Mouse (Mus musculus) CH12.LX (cell line): ENCODE measurements around the gene Intu. TPM values are rescaled to one million over a fixed set of nuclear protein-coding genes. Genes with fewer than 3 reads are reported as not detected.

Source experiments
- DNase-seq: peaks from one replicate; pipeline ENCODE4 v3.0.0-alpha.2; 2013; ENCODE audit errors: extremely low read depth
- H3K27ac ChIP-seq: 2 replicates; pipeline ENCODE4 v1.5.1; 2012; ENCODE audit warnings: low read depth, mild to moderate bottlenecking, control low read depth, moderate library complexity; ENCODE audit not compliant: insufficient read depth
- H3K27me3 ChIP-seq: replicated peaks from 2 replicates; pipeline ENCODE3; 2012; ENCODE audit warnings: inconsistent platforms
- H3K36me3 ChIP-seq, 2 experiments: replicated peaks in 1 of 2; 2 replicates each; pipeline versions ENCODE3 to v1.6.1; 2012; ENCODE audit warnings: inconsistent platforms in 1 of 2, low read length in 1 of 2, mild to moderate bottlenecking in 1 of 2, mixed read lengths in 1 of 2, moderate library complexity in 1 of 2; ENCODE audit not compliant: control insufficient read depth in 1 of 2, insufficient read depth in 1 of 2
- H3K4me1 ChIP-seq, 2 experiments: 2 replicates each; pipeline ENCODE4 v1.6.1; 2012; ENCODE audit warnings: inconsistent platforms in 1 of 2, moderate library complexity in 1 of 2; ENCODE audit not compliant: insufficient read depth in 2 of 2, control insufficient read depth in 1 of 2
- H3K4me2 ChIP-seq: 2 replicates; pipeline ENCODE4 v1.6.1; 2012; ENCODE audit warnings: low read depth, mild to moderate bottlenecking, control low read depth; ENCODE audit not compliant: poor library complexity, insufficient read depth, severe bottlenecking
- H3K4me3 ChIP-seq, 3 experiments: fragments of 150-350 bp in 1 of 3; sonication (generic) in 1 of 3; replicated peaks in 1 of 3; 2 replicates each; pipeline versions ENCODE3 to v1.5.1; 2011 to 2012; ENCODE audit warnings: low read depth in 2 of 3, low read length in 2 of 3, mild to moderate bottlenecking in 2 of 3, moderate library complexity in 2 of 3, control low read depth in 1 of 3, improper control_type of control experiment in 1 of 3, inconsistent platforms in 1 of 3, mixed read lengths in 1 of 3; ENCODE audit not compliant: poor library complexity in 1 of 3
- H3K79me2 ChIP-seq: replicated peaks from 2 replicates; pipeline ENCODE4 v1.6.1; 2012; ENCODE audit warnings: mild to moderate bottlenecking, moderate library complexity; ENCODE audit not compliant: control insufficient read depth, poor library complexity, insufficient read depth, severe bottlenecking; ENCODE audit errors: extremely low read depth
- H3K9ac ChIP-seq: 2 replicates; pipeline ENCODE4 v1.6.1; 2012; ENCODE audit warnings: low read depth, mild to moderate bottlenecking, control low read depth, moderate library complexity; ENCODE audit not compliant: insufficient read depth
- H3K9me3 ChIP-seq: replicated peaks from 2 replicates; pipeline ENCODE3; 2012; ENCODE audit warnings: low read length, inconsistent platforms, mixed read lengths
- CHD2 ChIP-seq: IDR thresholded peaks from 2 replicates; pipeline ENCODE4 v1.6.1; 2011; ENCODE audit warnings: low read length, improper control_type of control experiment
- E2F4 ChIP-seq: IDR thresholded peaks from 2 replicates; pipeline ENCODE4 v1.6.1; 2011; ENCODE audit warnings: low read depth, low read length, improper control_type of control experiment; ENCODE audit not compliant: insufficient replicate concordance
- ELF1 ChIP-seq: IDR thresholded peaks from 2 replicates; pipeline ENCODE4 v1.6.1; 2014; ENCODE audit warnings: low read depth, mild to moderate bottlenecking, inconsistent platforms, low read length, improper control_type of control experiment
- JUND ChIP-seq: conservative IDR thresholded peaks from 2 replicates; pipeline ENCODE4 v1.6.1; 2011; ENCODE audit warnings: low read depth, low read length, improper control_type of control experiment
- MAFK ChIP-seq: IDR thresholded peaks from 2 replicates; pipeline ENCODE4 v1.6.1; 2011; ENCODE audit warnings: low read length, improper control_type of control experiment; ENCODE audit not compliant: insufficient replicate concordance
- MXI1 ChIP-seq: IDR thresholded peaks from 2 replicates; pipeline ENCODE4 v1.6.1; 2011; ENCODE audit warnings: mild to moderate bottlenecking, low read depth, low read length, improper control_type of control experiment
- POLR2A ChIP-seq: IDR thresholded peaks from 2 replicates; pipeline ENCODE4 v1.6.1; 2011; ENCODE audit warnings: low read depth, mild to moderate bottlenecking, improper control_type of control experiment, low read length
- SIN3A ChIP-seq: IDR thresholded peaks from 2 replicates; pipeline ENCODE4 v1.6.1; 2012; ENCODE audit warnings: low read length, improper control_type of control experiment, inconsistent platforms
- SMC3 ChIP-seq: IDR thresholded peaks from 2 replicates; pipeline ENCODE4 v1.6.1; 2011; ENCODE audit warnings: low read depth, low read length, improper control_type of control experiment
- TBP ChIP-seq: conservative IDR thresholded peaks from 2 replicates; pipeline ENCODE4 v1.6.1; 2011; ENCODE audit warnings: low read depth, low read length, improper control_type of control experiment
- TCF12 ChIP-seq: IDR thresholded peaks from 2 replicates; pipeline ENCODE4 v1.6.1; 2014; ENCODE audit warnings: low read depth, mild to moderate bottlenecking, inconsistent platforms, low read length, improper control_type of control experiment
- dilution Hi-C: fragments of 300-500 bp; cut with MboI; formaldehyde crosslinking; loops from 2 replicates; pipeline ENCODE4 v1.14.3; 2020; ENCODE audit warnings: low sequenced_read_pairs; ENCODE audit not compliant: extremely low pct_unique_long_range_greater_than_20kb, extremely low pct_ligation_motif_present
- in situ Hi-C: fragments of 300-500 bp; cut with MboI; formaldehyde crosslinking; loops from 3 replicates; pipeline ENCODE4 v1.14.3; 2019; ENCODE audit warnings: low sequenced_read_pairs, low pct_ligation_motif_present, low pct_unique_long_range_greater_than_20kb, mixed read lengths
- polyA plus RNA-seq: library from polyadenylated mRNA; unstranded; fragments of >175 nt; gene quantifications from 2 replicates; pipeline ENCODE4 v1.2.1, GENCODE M21; 2012; ENCODE audit warnings: low read depth; ENCODE audit not compliant: insufficient read length
- total RNA-seq, 2 experiments: library from RNA; depleted of rRNA; stranded (reverse); fragments of 300-350 nt in 1 of 2; fragments of >200 nt in 1 of 2; gene quantifications; 2 replicates each; pipeline ENCODE4 v1.2.3; 2012 to 2014

Gene Intu
- total and polyA plus RNA-seq, 3 experiments: not detected

DNA sequence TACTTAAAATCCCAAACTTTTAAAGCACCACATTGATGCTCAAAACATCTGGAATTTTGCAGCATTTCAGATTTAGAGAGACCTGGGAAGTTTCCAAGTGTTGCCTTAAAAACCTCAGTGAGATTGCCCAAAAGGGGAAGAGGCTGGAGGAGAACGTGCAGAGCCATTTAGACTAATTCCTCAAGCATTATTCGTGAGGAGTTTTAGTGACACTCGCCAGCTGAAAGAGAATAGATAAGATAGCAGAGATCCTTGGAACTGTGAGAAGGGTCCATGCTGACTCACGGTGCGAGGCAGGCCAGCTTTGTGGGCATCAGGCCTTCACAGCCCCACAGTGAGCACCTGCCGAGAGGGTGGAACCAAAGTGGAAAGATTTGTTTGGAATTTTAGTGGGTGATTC is 137.8 kb downstream of the Intu start:
- dilution Hi-C loops (no loop called here), in situ Hi-C loops (no loop called here)
- peaks cover 2% of the 10 kb centered on the region for H3K9me3 ChIP-seq
- no peak overlapping the region for H3K4me3 ChIP-seq
- H3K79me2 ChIP-seq: no peaks in the 10 kb centered on the region
- no peak overlapping the region for H3K9ac ChIP-seq
- TF ChIP-seq SMC3 (no peak), MXI1 (no peak)
- no peak overlapping the region for H3K27ac ChIP-seq
- no peaks in the 10 kb centered on the region for H3K36me3 ChIP-seq
- no peak for DNase-seq
- no peak overlapping the region for H3K4me2 ChIP-seq
- no peaks in the 10 kb centered on the region; a peak in 1 of 4 replicates for H3K4me1 ChIP-seq
- no peaks in the 10 kb centered on the region for H3K27me3 ChIP-seq

- DNase-seq: no peak
- no peaks in the 10 kb centered on the region for H3K36me3 ChIP-seq
- H3K9me3 ChIP-seq: peaks cover 2% of the 10 kb centered on the region
- in situ Hi-C loops: no loop called here
- no peak overlapping the region for H3K27ac ChIP-seq
- no peaks in the 10 kb centered on the region for H3K79me2 ChIP-seq
- no peak for TF ChIP-seq CHD2
- TF ChIP-seq ELF1: no peak
- no peak for TF ChIP-seq TCF12
- no peak for TF ChIP-seq E2F4
- no peak for TF ChIP-seq JUND
- TF ChIP-seq POLR2A: no peak
- no peak for TF ChIP-seq TBP
- no peak for TF ChIP-seq SIN3A
- no peak for TF ChIP-seq MAFK
- dilution Hi-C loops: no loop called here
- H3K4me3 ChIP-seq: no peak overlapping the region
- no peaks in the 10 kb centered on the region for H3K27me3 ChIP-seq
- no peaks in the 10 kb centered on the region; a peak in 1 of 4 replicates for H3K4me1 ChIP-seq
- no peak overlapping the region for H3K4me2 ChIP-seq
- no peak overlapping the region for H3K9ac ChIP-seq
Measured at GRCm38 (mm10) chr3:40669395-40669794, 138.3 kb downstream of the Intu start.

DNA sequence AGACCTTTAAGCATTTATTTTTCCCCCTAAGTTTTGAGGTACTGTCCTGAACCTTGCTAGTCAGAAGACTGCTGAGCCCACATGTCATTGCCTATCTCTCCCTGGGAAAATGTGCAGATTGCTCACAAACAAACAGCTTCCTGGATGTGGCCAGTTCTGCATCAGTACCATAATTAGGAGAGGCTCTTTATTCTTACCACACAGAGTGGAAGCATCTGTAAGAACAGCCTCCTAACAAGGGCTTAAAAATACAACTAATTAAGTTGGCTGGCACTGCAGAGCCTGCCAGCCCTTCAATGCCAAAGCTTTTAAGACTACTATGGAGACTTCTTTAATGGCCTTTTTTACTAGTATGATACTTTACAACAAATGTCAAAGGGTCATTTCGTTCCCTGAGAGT is 142.4 kb downstream of the Intu start:
- Histone ChIP-seq H3K27ac (no peak overlapping the region), H3K9ac (no peak overlapping the region), H3K4me2 (no peak overlapping the region), H3K4me3 (no peak overlapping the region), H3K9me3 (no peaks in the 10 kb centered on the region), H3K79me2 (no peaks in the 10 kb centered on the region), H3K36me3 (no peaks in the 10 kb centered on the region), H3K27me3 (no peaks in the 10 kb centered on the region), H3K4me1 (no peaks in the 10 kb centered on the region; a peak in 2 of 4 replicates)
- in situ Hi-C loops: no loop called here
- dilution Hi-C loops: no loop called here
- no peak for TF ChIP-seq SIN3A
- no peak for DNase-seq
